Mouse (Mus musculus) CH12.LX (cell line): ENCODE results near the gene Btbd9. TPM values are rescaled to one million over a fixed set of nuclear protein-coding genes. Genes with fewer than 3 reads are reported as not detected.

Experiments
- DNase-seq: peaks from one replicate; pipeline ENCODE4 v3.0.0-alpha.2; 2013; ENCODE audit errors: extremely low read depth
- H3K27ac ChIP-seq: 2 replicates; pipeline ENCODE4 v1.5.1; 2012; ENCODE audit warnings: low read depth, mild to moderate bottlenecking, control low read depth, moderate library complexity; ENCODE audit not compliant: insufficient read depth
- H3K27me3 ChIP-seq: replicated peaks from 2 replicates; pipeline ENCODE3; 2012; ENCODE audit warnings: inconsistent platforms
- H3K36me3 ChIP-seq, 2 experiments: replicated peaks in 1 of 2; 2 replicates each; pipeline versions ENCODE3 to v1.6.1; 2012; ENCODE audit warnings: inconsistent platforms in 1 of 2, low read length in 1 of 2, mild to moderate bottlenecking in 1 of 2, mixed read lengths in 1 of 2, moderate library complexity in 1 of 2; ENCODE audit not compliant: control insufficient read depth in 1 of 2, insufficient read depth in 1 of 2
- H3K4me1 ChIP-seq, 2 experiments: 2 replicates each; pipeline ENCODE4 v1.6.1; 2012; ENCODE audit warnings: inconsistent platforms in 1 of 2, moderate library complexity in 1 of 2; ENCODE audit not compliant: insufficient read depth in 2 of 2, control insufficient read depth in 1 of 2
- H3K4me2 ChIP-seq: 2 replicates; pipeline ENCODE4 v1.6.1; 2012; ENCODE audit warnings: low read depth, mild to moderate bottlenecking, control low read depth; ENCODE audit not compliant: poor library complexity, insufficient read depth, severe bottlenecking
- H3K4me3 ChIP-seq, 3 experiments: fragments of 150-350 bp in 1 of 3; sonication (generic) in 1 of 3; replicated peaks in 1 of 3; 2 replicates each; pipeline versions ENCODE3 to v1.5.1; 2011 to 2012; ENCODE audit warnings: low read depth in 2 of 3, low read length in 2 of 3, mild to moderate bottlenecking in 2 of 3, moderate library complexity in 2 of 3, control low read depth in 1 of 3, improper control_type of control experiment in 1 of 3, inconsistent platforms in 1 of 3, mixed read lengths in 1 of 3; ENCODE audit not compliant: poor library complexity in 1 of 3
- H3K79me2 ChIP-seq: replicated peaks from 2 replicates; pipeline ENCODE4 v1.6.1; 2012; ENCODE audit warnings: mild to moderate bottlenecking, moderate library complexity; ENCODE audit not compliant: control insufficient read depth, poor library complexity, insufficient read depth, severe bottlenecking; ENCODE audit errors: extremely low read depth
- H3K9ac ChIP-seq: 2 replicates; pipeline ENCODE4 v1.6.1; 2012; ENCODE audit warnings: low read depth, mild to moderate bottlenecking, control low read depth, moderate library complexity; ENCODE audit not compliant: insufficient read depth
- H3K9me3 ChIP-seq: replicated peaks from 2 replicates; pipeline ENCODE3; 2012; ENCODE audit warnings: low read length, inconsistent platforms, mixed read lengths
- BHLHE40 ChIP-seq: IDR thresholded peaks from 2 replicates; pipeline ENCODE4 v1.6.1; 2011; ENCODE audit warnings: mild to moderate bottlenecking, low read depth, low read length, improper control_type of control experiment
- CTCF ChIP-seq, 2 experiments: IDR thresholded peaks in 1 of 2; conservative IDR thresholded peaks in 1 of 2; 2 replicates each; pipeline ENCODE4 v1.5.1; 2011 to 2012; ENCODE audit warnings: low read depth in 2 of 2, low read length in 2 of 2, improper control_type of control experiment in 1 of 2, inconsistent platforms in 1 of 2, mild to moderate bottlenecking in 1 of 2, moderate library complexity in 1 of 2
- ETS1 ChIP-seq: conservative IDR thresholded peaks from 2 replicates; pipeline ENCODE4 v1.6.1; 2012; ENCODE audit warnings: low read depth, mild to moderate bottlenecking, inconsistent platforms, low read length, improper control_type of control experiment, moderate library complexity
- GABPA ChIP-seq: IDR thresholded peaks from 2 replicates; pipeline ENCODE4 v1.6.1; 2012; ENCODE audit warnings: low read depth, low read length, improper control_type of control experiment, inconsistent platforms; ENCODE audit not compliant: insufficient replicate concordance
- HCFC1 ChIP-seq: IDR thresholded peaks from 2 replicates; pipeline ENCODE4 v1.6.1; 2012; ENCODE audit warnings: low read depth, mild to moderate bottlenecking, inconsistent platforms, low read length, improper control_type of control experiment
- JUN ChIP-seq: IDR thresholded peaks from 2 replicates; pipeline ENCODE4 v1.6.1; 2011; ENCODE audit warnings: low read depth, mild to moderate bottlenecking, low read length, improper control_type of control experiment, moderate library complexity; ENCODE audit not compliant: insufficient read depth
- KAT2A ChIP-seq: IDR thresholded peaks from 2 replicates; pipeline ENCODE4 v1.6.1; 2012; ENCODE audit warnings: low read length, improper control_type of control experiment, inconsistent platforms; ENCODE audit not compliant: insufficient replicate concordance
- MAFK ChIP-seq: IDR thresholded peaks from 2 replicates; pipeline ENCODE4 v1.6.1; 2011; ENCODE audit warnings: low read length, improper control_type of control experiment; ENCODE audit not compliant: insufficient replicate concordance
- MAX ChIP-seq: IDR thresholded peaks from 2 replicates; pipeline ENCODE4 v1.6.1; 2011; ENCODE audit warnings: low read length, improper control_type of control experiment
- MXI1 ChIP-seq: IDR thresholded peaks from 2 replicates; pipeline ENCODE4 v1.6.1; 2011; ENCODE audit warnings: mild to moderate bottlenecking, low read depth, low read length, improper control_type of control experiment
- MYC ChIP-seq: IDR thresholded peaks from 2 replicates; pipeline ENCODE4 v1.6.1; 2011; ENCODE audit warnings: low read depth, mild to moderate bottlenecking, improper control_type of control experiment, low read length
- NRF1 ChIP-seq: IDR thresholded peaks from 2 replicates; pipeline ENCODE4 v1.6.1; 2014; ENCODE audit warnings: low read depth, mild to moderate bottlenecking, inconsistent platforms, low read length, improper control_type of control experiment, moderate library complexity
- RCOR1 ChIP-seq: conservative IDR thresholded peaks from 2 replicates; pipeline ENCODE4 v1.6.1; 2012; ENCODE audit warnings: low read depth, mild to moderate bottlenecking, inconsistent platforms, low read length, improper control_type of control experiment
- UBTF ChIP-seq: IDR thresholded peaks from 2 replicates; pipeline ENCODE4 v1.6.1; 2012; ENCODE audit warnings: low read depth, mild to moderate bottlenecking, inconsistent platforms, low read length, improper control_type of control experiment, moderate library complexity
- USF2 ChIP-seq: conservative IDR thresholded peaks from 2 replicates; pipeline ENCODE4 v1.6.1; 2011; ENCODE audit warnings: low read depth, low read length, improper control_type of control experiment
- ZKSCAN1 ChIP-seq: IDR thresholded peaks from 2 replicates; pipeline ENCODE4 v1.6.1; 2012; ENCODE audit warnings: low read depth, inconsistent platforms, low read length, improper control_type of control experiment, borderline replicate concordance
- dilution Hi-C: fragments of 300-500 bp; cut with MboI; formaldehyde crosslinking; loops from 2 replicates; pipeline ENCODE4 v1.14.3; 2020; ENCODE audit warnings: low sequenced_read_pairs; ENCODE audit not compliant: extremely low pct_unique_long_range_greater_than_20kb, extremely low pct_ligation_motif_present
- in situ Hi-C: fragments of 300-500 bp; cut with MboI; formaldehyde crosslinking; loops from 3 replicates; pipeline ENCODE4 v1.14.3; 2019; ENCODE audit warnings: low sequenced_read_pairs, low pct_ligation_motif_present, low pct_unique_long_range_greater_than_20kb, mixed read lengths
- polyA plus RNA-seq: library from polyadenylated mRNA; unstranded; fragments of >175 nt; gene quantifications from 2 replicates; pipeline ENCODE4 v1.2.1, GENCODE M21; 2012; ENCODE audit warnings: low read depth; ENCODE audit not compliant: insufficient read length
- total RNA-seq, 2 experiments: library from RNA; depleted of rRNA; stranded (reverse); fragments of 300-350 nt in 1 of 2; fragments of >200 nt in 1 of 2; gene quantifications; 2 replicates each; pipeline ENCODE4 v1.2.3; 2012 to 2014

Btbd9 gene
- total and polyA plus RNA-seq, 3 experiments = 19.3 to 25.4 (median 20.0) TPM

DNA sequence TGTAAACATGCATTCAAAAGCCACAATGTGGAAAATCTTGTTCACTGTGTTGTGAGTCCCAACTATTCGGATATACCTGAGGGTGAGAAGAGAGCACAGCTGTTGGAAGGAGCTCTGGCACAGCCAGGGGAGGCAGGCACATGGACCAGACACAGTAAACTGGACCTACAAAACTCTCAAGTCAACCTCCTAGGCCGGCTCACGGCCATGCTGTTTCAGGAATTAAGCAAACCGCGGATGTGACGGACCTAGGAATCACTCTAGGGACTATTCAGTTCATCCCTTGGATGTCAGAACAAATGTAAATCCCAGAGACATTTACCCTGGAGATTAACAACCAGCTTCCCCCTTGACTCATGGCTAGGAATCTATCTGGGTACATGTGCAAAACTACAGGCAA, 242.0 kb downstream of the Btbd9 start:
- TF ChIP-seq MAX = no peak
- no peak for TF ChIP-seq HCFC1
- no peak for TF ChIP-seq BHLHE40
- TF ChIP-seq UBTF = no peak
- no peak for TF ChIP-seq USF2
- TF ChIP-seq GABPA = no peak
- TF ChIP-seq CTCF (conservative IDR thresholded peaks at IDR 0.05 in 1 of 2, IDR thresholded peaks at IDR 0.05 in 1 of 2; ENCODE audit: low read depth in 2 of 2, low read length in 2 of 2) = no peak
- no peak for TF ChIP-seq JUN
- DNase-seq = no peak
- Histone ChIP-seq H3K9ac (no peak overlapping the region), H3K79me2 (no peaks in the 10 kb centered on the region), H3K4me1 (no peaks in the 10 kb centered on the region), H3K9me3 (no peaks in the 10 kb centered on the region), H3K36me3 (peaks cover 0 to 9% of the 10 kb centered on the region in 2 experiments), H3K4me3 (no peak overlapping the region), H3K27me3 (no peaks in the 10 kb centered on the region), H3K27ac (no peak overlapping the region), H3K4me2 (no peak overlapping the region)
- dilution Hi-C loops (no loop called here), in situ Hi-C loops (no loop called here)

DNA sequence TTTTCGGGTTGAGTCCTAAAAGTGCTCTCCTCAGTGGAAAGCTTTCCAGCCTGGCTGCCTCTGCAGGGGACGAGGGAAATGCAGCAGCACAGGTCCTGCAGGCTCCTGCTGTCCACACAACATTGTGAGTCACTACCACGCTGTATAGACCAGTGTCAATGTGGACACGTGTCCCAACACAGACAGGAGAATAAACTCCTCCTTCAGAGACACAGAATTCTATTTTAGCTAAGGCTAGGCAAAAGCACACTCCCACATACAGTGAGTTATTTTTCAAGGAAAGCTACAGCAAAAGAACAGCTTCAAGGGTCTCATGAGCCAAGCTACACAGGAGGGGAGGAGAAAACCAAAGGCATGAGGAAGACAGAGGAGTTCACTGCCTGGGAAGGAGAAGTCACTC, 243.2 kb downstream of the Btbd9 start:
- dilution Hi-C loops (no loop called here), in situ Hi-C loops (no loop called here)
- peaks cover 0 to 13% of the 10 kb centered on the region in 2 experiments for H3K36me3 ChIP-seq

DNA sequence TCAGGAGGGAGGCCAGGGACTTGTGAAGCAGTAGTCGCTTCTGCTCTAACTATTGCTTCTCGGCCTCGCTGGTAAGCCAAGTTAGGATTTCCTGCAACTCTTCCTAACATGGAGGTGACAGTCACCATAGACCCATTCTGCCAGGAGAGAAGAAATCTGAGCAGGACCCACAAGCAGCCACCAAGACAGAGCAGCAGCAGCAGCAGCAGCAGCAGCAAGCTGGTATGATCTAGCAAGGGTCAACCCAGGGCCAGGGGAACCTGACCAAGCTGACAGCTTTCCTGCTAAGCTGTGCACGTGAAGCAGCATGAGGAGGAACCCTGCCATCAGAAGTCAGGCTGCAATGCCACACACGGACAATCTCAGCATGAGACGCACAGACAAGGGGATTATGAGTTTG, 244.9 kb downstream of the Btbd9 start:
- no peaks in the 10 kb centered on the region for H3K9me3 ChIP-seq
- H3K27ac ChIP-seq = no peak overlapping the region
- DNase-seq = no peak
- peaks cover 0 to 9% of the 10 kb centered on the region in 2 experiments for H3K36me3 ChIP-seq
- H3K4me3 ChIP-seq = no peak overlapping the region
- H3K4me2 ChIP-seq = no peak overlapping the region
- H3K9ac ChIP-seq = no peak overlapping the region
- in situ Hi-C loops (no loop called here), dilution Hi-C loops (no loop called here)
- no peak for TF ChIP-seq USF2
- no peak for TF ChIP-seq MAFK
- TF ChIP-seq HCFC1 = no peak
- TF ChIP-seq KAT2A = no peak
- TF ChIP-seq MXI1 = no peak
- TF ChIP-seq ZKSCAN1 = no peak
- TF ChIP-seq MYC = no peak
- no peaks in the 10 kb centered on the region for H3K27me3 ChIP-seq
- H3K79me2 ChIP-seq = no peaks in the 10 kb centered on the region
- H3K4me1 ChIP-seq = no peaks in the 10 kb centered on the region

More for the DNA sequence above, 243.2 kb downstream of the Btbd9 start:
- no peaks in the 10 kb centered on the region for H3K9me3 ChIP-seq
- H3K4me1 ChIP-seq = no peaks in the 10 kb centered on the region
- no peaks in the 10 kb centered on the region for H3K79me2 ChIP-seq
- DNase-seq = no peak
- no peak overlapping the region for H3K4me3 ChIP-seq
- H3K4me2 ChIP-seq = no peak overlapping the region
- H3K27ac ChIP-seq = no peak overlapping the region
- H3K27me3 ChIP-seq = no peaks in the 10 kb centered on the region
- H3K9ac ChIP-seq = no peak overlapping the region
- TF ChIP-seq JUN = no peak
- TF ChIP-seq USF2 = no peak
- no peak for TF ChIP-seq RCOR1
- no peak for TF ChIP-seq NRF1
- no peak for TF ChIP-seq UBTF
- TF ChIP-seq ETS1 = no peak
- TF ChIP-seq, all 38 proteins: peak for 0
